Mouse (Mus musculus) lung, embryonic 16.5 days (tissue): ENCODE results near the gene Mettl23. TPM values are rescaled to one million over a fixed set of nuclear protein-coding genes. Genes with fewer than 3 reads are reported as not detected.
A peak's percentile ranks its signal among the peaks of the same experiment; 100 is the strongest.
"Not testable (repeated sequence)": the region's sequence is repeated elsewhere in the genome, so short reads cannot be mapped to it uniquely, and the experiment has no call there.

Experiments used
- ATAC-seq: fragments of 200-750 bp; cut with Nextera tagmentation; 2 replicates; pipeline ENCODE4 v1.8.0; 2017; ENCODE audit warnings: low read depth, mild to moderate bottlenecking, moderate library complexity
- H3K27ac ChIP-seq: fragments of 300-500 bp; sonication (generic); 2 replicates; pipeline ENCODE4 v1.5.1; 2014; ENCODE audit warnings: mild to moderate bottlenecking, control low read depth, low read length
- H3K27me3 ChIP-seq: fragments of 300-500 bp; sonication (generic); 2 replicates; pipeline ENCODE4 v1.6.1; 2014; ENCODE audit warnings: low read depth, low read length, mixed read lengths; ENCODE audit not compliant: control insufficient read depth, insufficient read depth
- H3K36me3 ChIP-seq: fragments of 300-500 bp; sonication (generic); 2 replicates; pipeline ENCODE4 v1.6.1; 2014; ENCODE audit warnings: low read length; ENCODE audit not compliant: control insufficient read depth, insufficient read depth
- H3K4me1 ChIP-seq: fragments of 300-500 bp; sonication (generic); replicated peaks from 2 replicates; pipeline ENCODE4 v1.6.1; 2014; ENCODE audit warnings: low read length, mixed read lengths; ENCODE audit not compliant: control insufficient read depth, insufficient read depth
- H3K4me2 ChIP-seq: fragments of 300-500 bp; sonication (generic); 2 replicates; pipeline ENCODE4 v1.6.1; 2014; ENCODE audit warnings: low read depth, low read length, control low read depth
- H3K4me3 ChIP-seq: fragments of 300-500 bp; sonication (generic); 2 replicates; pipeline ENCODE4 v1.5.1; 2014; ENCODE audit warnings: mild to moderate bottlenecking, low read length, control low read depth
- H3K9ac ChIP-seq: fragments of 300-500 bp; sonication (generic); 2 replicates; pipeline ENCODE4 v1.6.1; 2014; ENCODE audit warnings: low read length, control low read depth
- H3K9me3 ChIP-seq: fragments of 300-500 bp; sonication (generic); 2 replicates; pipeline ENCODE4 v1.6.1; 2016; ENCODE audit warnings: low read length; ENCODE audit not compliant: control insufficient read depth
- WGBS: fragments of 180-500 bp; shearing (Covaris S2); extraction: QIAGEN DNeasy Blood & Tissue Kit; methylation state at CpG from one replicate; pipeline ENCODE4 v1.1.7; 2014; 5-methylcytosine and 5-hydroxymethylcytosine counted together
- polyA plus RNA-seq: library from polyadenylated mRNA; unstranded; fragments of >200 nt; fragmentation: Nextera tagmentation; extraction: Ambion mirVana; gene quantifications from 2 replicates; pipeline ENCODE4 v1.2.1, GENCODE M21; 2015

Mettl23 gene
- polyA plus RNA-seq, 1 experiment from 2014 or later = 53.5 TPM

DNA sequence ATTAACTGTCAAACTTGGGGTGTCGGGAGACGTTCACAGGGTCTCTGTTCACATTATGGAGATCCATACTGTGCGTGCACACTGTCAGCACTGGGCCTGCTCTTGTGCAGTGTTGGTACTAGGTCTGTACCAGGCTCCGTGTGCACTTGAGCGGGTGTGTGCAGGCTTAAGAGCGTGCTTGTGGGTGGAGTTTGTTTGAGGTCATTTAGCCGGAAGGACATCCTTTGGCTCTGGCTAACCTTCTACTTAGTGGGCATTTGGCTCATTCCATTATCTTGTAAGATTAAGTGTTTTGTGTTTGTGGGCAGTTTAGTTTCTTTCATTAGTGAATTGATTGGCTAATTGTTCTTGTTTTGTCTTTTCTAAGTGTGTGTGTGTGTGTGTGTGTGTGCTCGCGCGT lies 39.4 kb downstream of the Mettl23 start:
- no peak overlapping the region for H3K27ac ChIP-seq
- ATAC-seq = no peak
- H3K4me1 ChIP-seq = no peaks in the 10 kb centered on the region; the same call in 1 of the 2 replicates
- H3K4me2 ChIP-seq = no peak overlapping the region
- no peaks in the 10 kb centered on the region for H3K9me3 ChIP-seq
- H3K4me3 ChIP-seq = no peak overlapping the region
- H3K27me3 ChIP-seq = no peaks in the 10 kb centered on the region
- H3K36me3 ChIP-seq = no peaks in the 10 kb centered on the region
- WGBS = 51% methylated on average over 10 of the region's 10 CpGs
- H3K9ac ChIP-seq = no peak overlapping the region

DNA sequence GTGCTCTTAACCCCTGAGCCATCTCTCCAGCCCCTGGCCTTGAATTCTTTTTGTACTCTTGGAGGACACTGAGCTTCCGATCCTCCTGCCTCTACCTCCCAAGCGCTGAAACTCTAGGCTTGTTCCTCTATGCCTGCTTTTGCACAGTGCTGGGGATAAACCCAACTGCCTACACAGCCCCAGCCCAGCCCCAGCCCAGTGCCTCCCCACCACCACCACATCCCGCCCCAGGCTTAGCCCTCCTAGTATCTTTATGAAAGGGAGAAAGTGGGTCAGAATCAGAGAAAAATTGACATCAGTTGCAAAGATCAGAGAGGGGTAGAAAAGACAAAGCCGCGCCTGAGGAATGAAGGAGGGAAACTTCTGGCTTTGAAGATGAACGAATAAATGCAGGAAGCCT lies 41.0 kb downstream of the Mettl23 start:
- Histone ChIP-seq H3K27me3 (no peaks in the 10 kb centered on the region), H3K9ac (no peak overlapping the region), H3K4me2 (no peak overlapping the region), H3K4me1 (no peaks in the 10 kb centered on the region; the same call in 1 of the 2 replicates), H3K27ac (no peak overlapping the region), H3K36me3 (no peaks in the 10 kb centered on the region), H3K4me3 (no peak overlapping the region), H3K9me3 (no peaks in the 10 kb centered on the region)
- ATAC-seq = no peak
- 78% methylated on average over 6 of the region's 6 CpGs for WGBS

DNA sequence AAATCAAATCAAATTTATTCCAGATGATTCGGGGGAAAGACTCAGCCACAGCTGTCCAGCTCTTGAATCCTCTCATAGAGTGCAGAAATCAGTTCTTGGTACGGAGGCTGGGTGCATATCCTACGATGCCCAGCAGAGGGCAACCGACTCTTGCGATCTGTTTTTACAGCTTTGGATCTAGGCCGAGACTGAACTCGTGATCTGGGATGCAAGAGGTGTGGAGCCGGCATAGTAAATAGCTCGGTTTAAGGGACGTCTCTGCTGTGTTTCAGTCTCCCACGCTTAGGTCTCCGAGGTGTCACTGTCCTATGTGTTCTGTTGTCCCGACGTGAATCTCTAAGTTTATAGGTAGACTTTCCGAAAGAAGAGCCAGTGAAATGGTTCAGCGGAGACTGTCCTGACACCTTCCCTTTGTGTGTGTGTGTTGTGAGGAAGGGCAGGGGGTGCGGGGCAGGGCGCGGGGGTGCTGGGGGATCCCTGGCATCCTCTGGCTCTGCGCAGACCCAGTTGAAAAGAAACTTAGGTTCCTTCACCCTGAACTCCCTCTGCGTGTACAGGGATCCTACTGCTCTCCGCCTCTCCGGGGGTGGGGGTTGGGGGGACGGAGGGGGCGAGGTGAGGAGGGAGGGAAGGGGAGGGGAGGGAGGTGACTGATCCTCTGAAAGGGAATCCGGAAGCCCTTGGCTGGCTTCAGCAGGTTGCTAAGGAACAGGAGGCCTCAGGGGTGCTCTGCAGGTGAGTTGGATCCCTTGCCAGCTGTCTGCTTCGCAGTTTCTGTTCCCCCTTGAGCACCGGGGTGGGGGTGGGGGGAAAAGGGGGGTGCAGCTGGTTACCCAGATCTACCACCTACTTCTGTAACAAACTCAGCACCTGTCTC lies 42.4 kb downstream of the Mettl23 start:
- no peak overlapping the region for H3K27ac ChIP-seq
- H3K27me3 ChIP-seq = no peaks in the 10 kb centered on the region
- no peaks in the 10 kb centered on the region for H3K9me3 ChIP-seq
- peak overlapping the region; percentile 32 for H3K4me3 ChIP-seq
- H3K9ac ChIP-seq = peak overlapping the region; percentile 41; the same call in 1 of the 2 replicates
- WGBS = 3% methylated on average over 27 of the region's 28 CpGs
- H3K36me3 ChIP-seq = no peaks in the 10 kb centered on the region
- peak overlapping the region; percentile 55 for H3K4me2 ChIP-seq
- ATAC-seq = peak; percentile 60
- no peaks in the 10 kb centered on the region; the same call in 1 of the 2 replicates for H3K4me1 ChIP-seq

DNA sequence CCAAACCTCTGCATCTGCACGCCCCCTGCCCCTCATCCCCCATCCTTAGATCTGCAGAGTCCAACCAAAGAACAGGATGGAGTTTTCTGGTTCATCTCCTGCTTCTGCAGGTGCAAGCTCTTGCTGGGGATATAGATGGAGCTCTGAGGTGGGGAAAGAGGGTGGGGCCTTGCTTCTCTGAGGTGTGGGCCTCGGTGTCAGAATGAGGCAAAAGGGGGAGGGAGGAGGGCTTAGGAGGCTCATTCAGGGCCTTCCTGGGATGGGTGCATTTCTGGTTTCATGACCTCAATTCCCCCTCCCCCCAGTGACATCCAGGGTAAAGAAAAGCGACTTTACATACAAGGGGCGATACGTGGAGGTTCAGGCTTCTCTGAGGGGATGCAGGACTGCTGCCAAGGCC lies 44.1 kb downstream of the Mettl23 start:
- H3K4me2 ChIP-seq = no peak overlapping the region
- no peaks in the 10 kb centered on the region; the same call in 1 of the 2 replicates for H3K4me1 ChIP-seq
- no peaks in the 10 kb centered on the region for H3K27me3 ChIP-seq
- 42% methylated on average over 5 of the region's 5 CpGs for WGBS
- no peak overlapping the region for H3K4me3 ChIP-seq
- ATAC-seq = no peak
- no peak overlapping the region for H3K9ac ChIP-seq
- no peak overlapping the region for H3K27ac ChIP-seq
- no peaks in the 10 kb centered on the region for H3K36me3 ChIP-seq
- H3K9me3 ChIP-seq = no peaks in the 10 kb centered on the region

DNA sequence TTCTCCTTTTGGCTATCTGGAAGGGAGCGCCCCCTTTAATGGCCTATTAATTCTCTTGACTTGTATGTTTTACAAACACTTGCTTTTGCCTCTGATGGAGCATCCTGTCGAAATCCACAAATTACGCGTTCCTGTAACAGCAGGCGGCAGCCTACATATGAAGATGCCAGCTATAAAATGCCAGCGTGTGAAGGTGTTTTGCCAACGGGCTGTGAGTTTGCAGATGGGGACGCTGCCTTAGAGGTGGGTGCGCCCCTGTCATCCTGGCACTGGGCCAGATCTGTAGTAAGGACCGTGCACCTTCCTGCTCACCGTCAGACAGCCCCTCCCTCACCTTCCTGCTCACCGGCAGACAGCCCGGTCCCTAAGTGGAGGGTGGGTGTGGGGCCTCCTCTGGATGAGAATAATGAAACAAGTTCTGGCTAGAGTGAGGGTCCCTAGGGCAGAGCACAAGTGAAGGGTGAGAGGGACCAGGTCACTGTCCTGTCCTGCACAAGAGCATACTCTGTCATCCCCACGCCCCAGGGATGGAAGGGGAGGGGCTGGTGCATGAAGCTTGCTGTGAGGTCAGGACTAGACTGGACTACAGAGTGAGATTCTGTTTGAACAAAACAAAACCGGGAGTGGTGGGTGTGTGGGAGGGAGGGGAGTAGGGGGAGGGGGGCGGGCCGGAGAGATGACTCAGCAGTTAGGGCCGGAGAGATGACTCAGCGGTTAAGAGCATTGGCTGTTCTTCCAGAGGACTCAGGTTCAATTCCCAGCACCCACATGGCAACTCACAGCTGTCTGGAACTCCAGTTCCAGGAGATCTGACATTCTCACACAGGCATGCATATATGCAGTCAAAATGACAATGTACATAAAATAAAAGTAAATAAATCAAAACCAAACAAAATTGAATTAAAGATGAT lies 50.7 kb downstream of the Mettl23 start:
- H3K27me3 ChIP-seq = no peaks in the 10 kb centered on the region
- H3K4me1 ChIP-seq = 0 out of 2 replicates have a peak, but pooled peaks cover 4% of the 10 kb centered on the region
- H3K4me3 ChIP-seq = no peak overlapping the region
- 47% methylated on average over 19 of the region's 19 CpGs for WGBS
- no peaks in the 10 kb centered on the region for H3K36me3 ChIP-seq
- no peaks in the 10 kb centered on the region for H3K9me3 ChIP-seq
- peak; percentile 43; the same call in 1 of the 2 replicates for ATAC-seq
- no peak overlapping the region for H3K4me2 ChIP-seq
- no peak overlapping the region for H3K9ac ChIP-seq
- no peak overlapping the region for H3K27ac ChIP-seq

DNA sequence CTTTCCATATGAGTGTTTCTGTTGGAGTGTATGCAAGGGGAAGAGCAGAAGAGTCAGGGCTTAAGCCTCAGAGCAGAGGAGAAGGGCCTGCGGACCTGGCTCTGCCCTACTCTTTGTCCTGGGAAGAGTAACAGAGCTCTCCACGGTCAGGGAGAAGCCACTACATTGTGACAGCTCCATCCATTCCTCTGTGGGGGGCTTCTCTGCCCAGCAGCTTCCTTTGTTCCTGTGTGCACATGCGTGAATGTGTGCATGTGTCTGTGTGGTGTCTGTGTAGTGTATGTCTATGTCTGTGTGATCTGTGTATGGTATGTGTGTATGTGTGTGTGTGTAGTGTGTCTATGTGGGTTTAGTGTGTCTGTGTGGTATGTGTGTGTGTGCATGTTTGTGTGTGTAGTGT lies 52.3 kb downstream of the Mettl23 start:
- Histone ChIP-seq H3K4me3 (no peak overlapping the region), H3K4me2 (no peak overlapping the region), H3K9me3 (no peaks in the 10 kb centered on the region), H3K36me3 (no peaks in the 10 kb centered on the region), H3K9ac (no peak overlapping the region), H3K27ac (no peak overlapping the region), H3K4me1 (0 out of 2 replicates have a peak, but pooled peaks cover 4% of the 10 kb centered on the region), H3K27me3 (no peaks in the 10 kb centered on the region)
- 76% methylated on average over 3 of the region's 3 CpGs for WGBS
- no peak for ATAC-seq

DNA sequence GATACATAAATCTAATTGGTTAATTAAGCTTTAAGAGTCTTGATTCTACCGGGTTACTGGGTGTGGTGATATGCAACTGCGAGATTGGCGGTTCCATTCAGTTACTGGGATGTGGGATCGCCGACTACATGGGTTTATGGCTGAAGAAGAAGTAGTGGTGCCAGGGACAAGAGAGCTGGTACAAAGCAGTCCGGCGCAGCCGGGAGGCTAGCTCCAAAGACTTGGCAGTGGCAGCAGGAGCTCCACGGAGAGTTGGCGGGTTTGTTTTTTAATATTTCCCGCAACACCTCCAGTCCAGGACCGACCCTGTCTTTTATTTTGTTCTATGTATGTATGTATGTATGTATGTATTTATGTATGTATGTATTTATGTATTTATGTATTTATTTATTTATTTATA lies 56.2 kb downstream of the Mettl23 start:
- no peaks in the 10 kb centered on the region for H3K9me3 ChIP-seq
- no peak for ATAC-seq
- no peaks in the 10 kb centered on the region for H3K4me1 ChIP-seq
- no peak overlapping the region for H3K4me2 ChIP-seq
- no peak overlapping the region for H3K9ac ChIP-seq
- H3K27me3 ChIP-seq = no peaks in the 10 kb centered on the region
- H3K36me3 ChIP-seq = no peaks in the 10 kb centered on the region
- no peak overlapping the region for H3K27ac ChIP-seq
- WGBS = 88% methylated on average over 12 of the region's 12 CpGs
- H3K4me3 ChIP-seq = no peak overlapping the region

DNA sequence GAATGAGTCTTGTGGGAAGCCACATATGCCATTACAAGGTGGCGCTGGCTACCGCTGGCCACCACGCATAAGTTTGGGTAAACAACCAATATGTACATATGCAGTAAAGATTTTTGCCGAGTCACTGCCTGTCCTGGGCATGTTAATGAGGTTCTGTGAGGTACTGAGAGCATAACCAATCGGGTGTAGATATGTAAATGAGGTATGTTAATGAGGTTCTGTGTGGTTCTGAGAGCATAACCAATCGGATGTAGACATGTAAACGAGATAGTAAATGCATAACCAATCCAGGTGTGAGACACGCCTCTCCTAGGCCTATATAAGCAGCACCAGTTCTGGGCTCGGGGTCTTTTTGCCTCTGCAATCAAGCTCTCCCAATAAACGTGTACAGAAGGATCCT lies 59.5 kb downstream of the Mettl23 start:
- not testable (repeated sequence) for H3K27ac ChIP-seq, H3K36me3 ChIP-seq, H3K9me3 ChIP-seq, H3K27me3 ChIP-seq, ATAC-seq, H3K4me1 ChIP-seq, H3K4me2 ChIP-seq, H3K4me3 ChIP-seq, H3K9ac ChIP-seq
- WGBS = 82% methylated on average over 10 of the region's 10 CpGs
